ENCODE assay signal across 10 mouse cellular contexts in genomic region chr9:46632576-46632975, GRCm38 (mm10).
DNase-seq lines count a peak whose midpoint lies in the region; ATAC-seq and TF ChIP-seq lines count a peak whose summit lies in the region.
"Had no signal": no experiment of that assay in that cellular context is flagged by ENCODE, and none has a peak within 500 bp of the region (broad histone marks: within the 10 kb centered on the region; RNA-seq: fewer than 3 reads in every experiment).

No protein-coding gene starts in this region.

- H3K36me3 ChIP-seq in midbrain, embryonic 11.5 days (ENCODE audit: control insufficient read depth, insufficient read depth, low read length) = no peaks in the 10 kb centered on the region
- no peaks in the 10 kb centered on the region for H3K36me3 ChIP-seq in midbrain, embryonic 10.5 days
- no peaks in the 10 kb centered on the region for H3K36me3 ChIP-seq in kidney, embryonic 14.5 days (ENCODE audit: control insufficient read depth, insufficient read depth, low read length)
- H3K36me3 ChIP-seq: embryonic facial prominence, embryonic 13.5 days had no signal

- no peak for TF ChIP-seq CTCF in left cerebral cortex, adult 2 months (IDR thresholded peaks at IDR 0.05)
- TF ChIP-seq CTCF in lung, adult 2 months (IDR thresholded peaks at IDR 0.05; ENCODE audit: insufficient read depth, low read length) = no peak

- no peak overlapping the region for H3K27ac ChIP-seq in midbrain, embryonic 11.5 days (ENCODE audit: low read depth, low read length)
- H3K27ac ChIP-seq in midbrain, embryonic 10.5 days (replicated peaks) = no peak overlapping the region
- H3K27ac ChIP-seq in left cerebral cortex, adult 2 months = peak overlapping the region; percentile 56
- H3K27ac ChIP-seq in kidney, embryonic 14.5 days (ENCODE audit: low read depth, low read length) = no peak overlapping the region
- H3K27ac ChIP-seq: embryonic facial prominence, embryonic 13.5 days; macrophage had no signal

- ATAC-seq in midbrain, embryonic 11.5 days (ENCODE audit: low FRiP score) = no peak
- no peak for ATAC-seq in kidney, embryonic 14.5 days (ENCODE audit: low FRiP score, low TSS enrichment)

- intact Hi-C loops in left cerebral cortex, adult 2 months (cut with DNase I) = loop anchor here (1.0 to 10.0 kb wide), 2 partner anchors 71 to 152 kb away; no protein-coding TSS in a partner anchor

- H3K9ac ChIP-seq in midbrain, embryonic 11.5 days (ENCODE audit: low read length) = no peak overlapping the region
- no peak overlapping the region for H3K9ac ChIP-seq in kidney, embryonic 14.5 days (ENCODE audit: low read depth, low read length)
- H3K9ac ChIP-seq: embryonic facial prominence, embryonic 13.5 days had no signal

- DNase-seq in midbrain, embryonic 11.5 days (ENCODE audit: low spot score, missing footprints) = peak; percentile 39
- no peak for DNase-seq in midbrain, embryonic 10.5 days (ENCODE audit: low spot score)
- DNase-seq in frontal cortex, postnatal 36 days (ENCODE audit: low spot score in 2 of 2) = peak; percentile 77 to 84
- peak; percentile 62 to 77 for DNase-seq in left cerebral cortex, adult 2 months (ENCODE audit: extremely low spot score in 1 of 2, low spot score in 2 of 2)
- no peak for DNase-seq in adrenal gland, adult (ENCODE audit: inconsistent age in 2 of 2, low spot score in 1 of 2)
- DNase-seq in lung, adult 2 months = no peak
- no peak for DNase-seq in ovary, adult 18-20 months (ENCODE audit: low spot score)

- no peaks in the 10 kb centered on the region for H3K4me1 ChIP-seq in midbrain, embryonic 11.5 days (ENCODE audit: control insufficient read depth, insufficient read depth, low read length)
- 0 out of 2 replicates have a peak, but pooled peaks cover 6% of the 10 kb centered on the region for H3K4me1 ChIP-seq in midbrain, embryonic 10.5 days
- no peaks in the 10 kb centered on the region for H3K4me1 ChIP-seq in kidney, embryonic 14.5 days (ENCODE audit: control insufficient read depth, insufficient read depth, low read length)
- H3K4me1 ChIP-seq in lung, adult 2 months (ENCODE audit: control insufficient read depth, insufficient read depth, low read length) = no peaks in the 10 kb centered on the region
- H3K4me1 ChIP-seq: embryonic facial prominence, embryonic 13.5 days had no signal

- no peak for TF ChIP-seq POLR2A in lung, adult 2 months (IDR thresholded peaks at IDR 0.05; ENCODE audit: borderline replicate concordance, extremely low read depth, low read depth, low read length)

- H3K4me2 ChIP-seq in midbrain, embryonic 11.5 days = no peak overlapping the region
- H3K4me2 ChIP-seq in kidney, embryonic 14.5 days (replicated peaks; ENCODE audit: low read depth, low read length) = no peak overlapping the region
- H3K4me2 ChIP-seq: embryonic facial prominence, embryonic 13.5 days had no signal

- H3K27me3 ChIP-seq in midbrain, embryonic 11.5 days (ENCODE audit: control insufficient read depth, insufficient read depth, low read length) = no peaks in the 10 kb centered on the region
- H3K27me3 ChIP-seq in midbrain, embryonic 10.5 days (ENCODE audit: low read depth, poor library complexity, severe bottlenecking) = no peaks in the 10 kb centered on the region
- no peaks in the 10 kb centered on the region for H3K27me3 ChIP-seq in kidney, embryonic 14.5 days (ENCODE audit: control insufficient read depth, insufficient read depth, low read length)
- H3K27me3 ChIP-seq: embryonic facial prominence, embryonic 13.5 days had no signal

- H3K4me3 ChIP-seq in midbrain, embryonic 11.5 days (ENCODE audit: low read depth, low read length) = no peak overlapping the region
- no peak overlapping the region for H3K4me3 ChIP-seq in midbrain, embryonic 10.5 days
- no peak overlapping the region for H3K4me3 ChIP-seq in left cerebral cortex, adult 2 months
- H3K4me3 ChIP-seq in kidney, embryonic 14.5 days (ENCODE audit: low read length) = no peak overlapping the region
- no peak overlapping the region for H3K4me3 ChIP-seq in lung, adult 2 months (replicated peaks; ENCODE audit: extremely low read depth, low read depth, low read length)
- H3K4me3 ChIP-seq: embryonic facial prominence, embryonic 13.5 days had no signal

- 82% methylated on average over 10 of the region's 10 CpGs for WGBS in midbrain, embryonic 11.5 days
- WGBS in midbrain, embryonic 10.5 days = 89% methylated on average over 10 of the region's 10 CpGs
- 85% methylated on average over 10 of the region's 10 CpGs for whole genome bisulfite sequencing in kidney, embryonic 14.5 days
- WGBS in lung, adult 2 months = 72% methylated on average over 10 of the region's 10 CpGs

- no peaks in the 10 kb centered on the region for H3K9me3 ChIP-seq in midbrain, embryonic 11.5 days (ENCODE audit: control insufficient read depth, low read length)
- no peaks in the 10 kb centered on the region for H3K9me3 ChIP-seq in midbrain, embryonic 10.5 days (replicated peaks)
- no peaks in the 10 kb centered on the region for H3K9me3 ChIP-seq in kidney, embryonic 14.5 days (ENCODE audit: control insufficient read depth, low read length)
- H3K9me3 ChIP-seq: embryonic facial prominence, embryonic 13.5 days had no signal

Comparison
In these comparisons a context has a peak if more than half of its experiments do, and no peak if none do; other contexts are left out.
1. DNase-seq: peak in midbrain, embryonic 11.5 days (single experiment), frontal cortex, postnatal 36 days (2 of 2) and left cerebral cortex, adult 2 months (2 of 2); none in midbrain, embryonic 10.5 days (single experiment), adrenal gland, adult (0 of 2), lung, adult 2 months (single experiment) and ovary, adult 18-20 months (single experiment).